Mouse (Mus musculus): Measurements from ENCODE around the gene Naaladl1. TPM values are rescaled to one million over a fixed set of nuclear protein-coding genes. Genes with fewer than 3 reads are reported as not detected.
"Not testable (repeated sequence)": the region's sequence is repeated elsewhere in the genome, so short reads cannot be mapped to it uniquely, and the experiment has no call there.

Gene Naaladl1
- polyA plus RNA-seq, 1 experiment from 2014 or later, result 0.47 TPM

DNA sequence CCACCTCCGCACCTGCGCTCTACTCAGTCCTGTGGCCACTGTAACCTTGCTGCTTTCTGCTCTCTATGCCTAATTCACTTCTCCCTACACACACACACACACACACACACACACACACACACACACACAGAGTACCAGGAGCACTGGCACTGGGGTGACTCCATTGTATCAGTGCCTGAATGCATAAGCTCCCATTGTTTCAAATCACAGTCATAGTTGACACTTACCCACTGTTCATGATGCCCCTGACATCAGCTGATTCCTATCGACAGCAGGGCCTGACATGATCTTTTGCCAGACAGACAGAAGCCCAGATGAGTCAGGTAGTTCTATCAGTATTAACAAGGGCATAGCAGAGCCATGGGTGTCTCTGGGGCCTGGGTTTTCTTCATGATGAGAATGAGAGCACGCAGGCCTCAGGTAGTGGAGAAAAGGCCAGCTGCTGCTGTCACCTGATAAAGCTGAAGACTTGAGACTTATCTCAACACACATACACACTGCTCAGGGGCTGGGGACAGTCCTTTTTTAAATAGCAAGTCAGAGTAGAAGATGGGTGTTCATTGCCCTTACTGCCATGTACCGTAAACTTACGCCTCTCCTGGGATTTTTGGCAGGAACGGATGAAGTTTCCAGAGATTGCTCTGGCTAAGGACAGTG lies 26.7 kb downstream of the Naaladl1 start:
- 82% methylated on average over 7 of the region's 7 CpGs for WGBS
- Histone ChIP-seq H3K27ac (replicated peaks; ENCODE audit: low read depth, low read length) (no peak overlapping the region), H3K9me3 (ENCODE audit: control insufficient read depth, low read length) (no peaks in the 10 kb centered on the region), H3K9ac (ENCODE audit: low read length) (no peak overlapping the region), H3K36me3 (ENCODE audit: control insufficient read depth, insufficient read depth, low read length) (peaks cover 4% of the 10 kb centered on the region; the same call in 1 of the 2 replicates), H3K4me1 (ENCODE audit: control insufficient read depth, insufficient read depth, low read length) (no peaks in the 10 kb centered on the region), H3K4me3 (ENCODE audit: low read depth, low read length) (no peak overlapping the region), H3K4me2 (ENCODE audit: low read depth, severe bottlenecking) (no peak overlapping the region), H3K27me3 (ENCODE audit: control insufficient read depth, insufficient read depth, low read length) (no peaks in the 10 kb centered on the region)
- ATAC-seq (ENCODE audit: insufficient number of reproducible peaks, low FRiP score, low TSS enrichment, low read depth) (no peak), DNase-seq (ENCODE audit: low spot score) (no peak)

- H3K27ac ChIP-seq (replicated peaks; ENCODE audit: low read depth, low read length); H3K9ac ChIP-seq (ENCODE audit: low read length); H3K4me3 ChIP-seq (ENCODE audit: low read depth, low read length); H3K36me3 ChIP-seq (ENCODE audit: control insufficient read depth, insufficient read depth, low read length); DNase-seq (ENCODE audit: low spot score); H3K4me2 ChIP-seq (ENCODE audit: low read depth, severe bottlenecking); H3K4me1 ChIP-seq (ENCODE audit: control insufficient read depth, insufficient read depth, low read length); H3K9me3 ChIP-seq (ENCODE audit: control insufficient read depth, low read length); ATAC-seq (ENCODE audit: insufficient number of reproducible peaks, low FRiP score, low TSS enrichment, low read depth); H3K27me3 ChIP-seq (ENCODE audit: control insufficient read depth, insufficient read depth, low read length): not testable (repeated sequence)
- 50% methylated on average over 1 of the region's 1 CpGs for WGBS
Observed at GRCm38 (mm10) chr19:6133197-6133596, 27.6 kb downstream of the Naaladl1 start.

GRCm38 (mm10) chr19:6136397-6136796 lies 30.8 kb downstream of the Naaladl1 start:
- no peak for DNase-seq (ENCODE audit: low spot score)
- no peak overlapping the region for H3K4me2 ChIP-seq (ENCODE audit: low read depth, severe bottlenecking)
- H3K36me3 ChIP-seq (ENCODE audit: control insufficient read depth, insufficient read depth, low read length), result peaks cover 4% of the 10 kb centered on the region; the same call in 1 of the 2 replicates
- no peak overlapping the region for H3K9ac ChIP-seq (ENCODE audit: low read length)
- H3K27ac ChIP-seq (replicated peaks; ENCODE audit: low read depth, low read length), result no peak overlapping the region
- H3K4me1 ChIP-seq (ENCODE audit: control insufficient read depth, insufficient read depth, low read length), result peaks cover 7% of the 10 kb centered on the region
- 90% methylated on average over 3 of the region's 3 CpGs for WGBS
- H3K27me3 ChIP-seq (ENCODE audit: control insufficient read depth, insufficient read depth, low read length), result no peaks in the 10 kb centered on the region
- no peak overlapping the region for H3K4me3 ChIP-seq (ENCODE audit: low read depth, low read length)
- H3K9me3 ChIP-seq (ENCODE audit: control insufficient read depth, low read length), result no peaks in the 10 kb centered on the region
- no peak for ATAC-seq (ENCODE audit: insufficient number of reproducible peaks, low FRiP score, low TSS enrichment, low read depth)

GRCm38 (mm10) chr19:6139701-6140100 lies 34.1 kb downstream of the Naaladl1 start:
- Histone ChIP-seq H3K4me3 (ENCODE audit: low read depth, low read length) (no peak overlapping the region), H3K36me3 (ENCODE audit: control insufficient read depth, insufficient read depth, low read length) (peaks cover 2% of the 10 kb centered on the region; the same call in 1 of the 2 replicates), H3K27me3 (ENCODE audit: control insufficient read depth, insufficient read depth, low read length) (no peaks in the 10 kb centered on the region), H3K27ac (replicated peaks; ENCODE audit: low read depth, low read length) (no peak overlapping the region), H3K4me1 (ENCODE audit: control insufficient read depth, insufficient read depth, low read length) (peaks cover 7% of the 10 kb centered on the region), H3K9ac (ENCODE audit: low read length) (no peak overlapping the region; the same call in 1 of the 2 replicates), H3K9me3 (ENCODE audit: control insufficient read depth, low read length) (no peaks in the 10 kb centered on the region), H3K4me2 (ENCODE audit: low read depth, severe bottlenecking) (peak overlapping the region; percentile 73; the same call in 1 of the 2 replicates)
- 89% methylated on average over 6 of the region's 6 CpGs for WGBS
- no peak for DNase-seq (ENCODE audit: low spot score)
- no peak for ATAC-seq (ENCODE audit: insufficient number of reproducible peaks, low FRiP score, low TSS enrichment, low read depth)

GRCm38 (mm10) chr19:6140374-6140677 lies 34.7 kb downstream of the Naaladl1 start:
- Histone ChIP-seq H3K4me2 (ENCODE audit: low read depth, severe bottlenecking) (peak overlapping the region; percentile 73), H3K27ac (replicated peaks; ENCODE audit: low read depth, low read length) (peak overlapping the region; percentile 93), H3K36me3 (ENCODE audit: control insufficient read depth, insufficient read depth, low read length) (0 out of 2 replicates have a peak, but pooled peaks cover 2% of the 10 kb centered on the region), H3K4me3 (ENCODE audit: low read depth, low read length) (peak overlapping the region; percentile 56), H3K9me3 (ENCODE audit: control insufficient read depth, low read length) (no peaks in the 10 kb centered on the region), H3K9ac (ENCODE audit: low read length) (peak overlapping the region; percentile 86), H3K27me3 (ENCODE audit: control insufficient read depth, insufficient read depth, low read length) (no peaks in the 10 kb centered on the region), H3K4me1 (ENCODE audit: control insufficient read depth, insufficient read depth, low read length) (peaks cover 7% of the 10 kb centered on the region)
- ATAC-seq (ENCODE audit: insufficient number of reproducible peaks, low FRiP score, low TSS enrichment, low read depth) (no peak), DNase-seq (ENCODE audit: low spot score) (no peak)
- WGBS, result 7% methylated on average over 16 of the region's 16 CpGs

- peak within 1 kb of the TSS; percentile 56 for H3K4me3 ChIP-seq (ENCODE audit: low read depth, low read length)
Observed at GRCm38 (mm10) chr19:6140678-6141393, 35.3 kb downstream of the Naaladl1 start, which contains the start of gene Batf2. Gene Batf2 (plus strand): TSS chr19:6140983.

DNA sequence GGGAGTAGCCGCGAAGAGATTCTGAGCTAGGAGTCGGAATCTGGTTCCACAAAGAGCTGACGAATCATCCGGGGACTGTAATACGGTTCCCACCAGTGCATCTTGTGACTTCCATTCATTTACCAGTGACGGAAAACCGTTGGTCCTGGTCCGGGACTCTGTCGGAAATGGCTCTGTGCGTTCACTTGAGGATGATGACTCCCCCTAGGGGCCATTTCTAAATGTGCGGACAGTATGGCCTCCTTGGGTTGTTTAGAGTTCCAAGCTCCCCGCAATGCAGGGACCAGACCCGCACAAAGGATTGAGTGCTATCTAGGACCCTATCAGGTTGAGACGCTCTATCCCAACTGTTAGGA lies 35.8 kb downstream of the Naaladl1 start, which contains the start of gene Arl2:
Gene Arl2 (minus strand): TSS at position 155 of the 356 bp plus-strand sequence.
- H3K4me3 ChIP-seq (ENCODE audit: low read depth, low read length), result peak within 1 kb of the TSS; percentile 56
- peak; percentile 87 for DNase-seq (ENCODE audit: low spot score)
- H3K9ac ChIP-seq (ENCODE audit: low read length), result peak within 1 kb of the TSS; percentile 86
- peak within 1 kb of the TSS; percentile 73 for H3K4me2 ChIP-seq (ENCODE audit: low read depth, severe bottlenecking)
- H3K36me3 ChIP-seq (ENCODE audit: control insufficient read depth, insufficient read depth, low read length), result 0 out of 2 replicates have a peak, but pooled peaks cover 2% of the 10 kb centered on the region
- no peaks in the 10 kb centered on the region for H3K9me3 ChIP-seq (ENCODE audit: control insufficient read depth, low read length)
- peaks cover 7% of the 10 kb centered on the region for H3K4me1 ChIP-seq (ENCODE audit: control insufficient read depth, insufficient read depth, low read length)
- ATAC-seq (ENCODE audit: insufficient number of reproducible peaks, low FRiP score, low TSS enrichment, low read depth), result peak; percentile 73
- no peaks in the 10 kb centered on the region for H3K27me3 ChIP-seq (ENCODE audit: control insufficient read depth, insufficient read depth, low read length)
- under 1% methylated on average over 15 of the region's 15 CpGs for WGBS
- H3K27ac ChIP-seq (replicated peaks; ENCODE audit: low read depth, low read length), result peak within 1 kb of the TSS; percentile 93

More at GRCm38 (mm10) chr19:6140678-6141393, 35.3 kb downstream of the Naaladl1 start, which contains the start of gene Batf2:
- Histone ChIP-seq H3K9me3 (ENCODE audit: control insufficient read depth, low read length) (no peaks in the 10 kb centered on the region), H3K27ac (replicated peaks; ENCODE audit: low read depth, low read length) (peak within 1 kb of the TSS; percentile 93), H3K9ac (ENCODE audit: low read length) (peak within 1 kb of the TSS; percentile 86), H3K4me2 (ENCODE audit: low read depth, severe bottlenecking) (peak within 1 kb of the TSS; percentile 73), H3K4me1 (ENCODE audit: control insufficient read depth, insufficient read depth, low read length) (peaks cover 7% of the 10 kb centered on the region), H3K36me3 (ENCODE audit: control insufficient read depth, insufficient read depth, low read length) (0 out of 2 replicates have a peak, but pooled peaks cover 2% of the 10 kb centered on the region), H3K27me3 (ENCODE audit: control insufficient read depth, insufficient read depth, low read length) (no peaks in the 10 kb centered on the region)
- WGBS, result under 1% methylated on average over 67 of the region's 68 CpGs
- DNase-seq (ENCODE audit: low spot score), result peak; percentile 97
- ATAC-seq (ENCODE audit: insufficient number of reproducible peaks, low FRiP score, low TSS enrichment, low read depth), result peak; percentile 92

- Histone ChIP-seq H3K4me2 (ENCODE audit: low read depth, severe bottlenecking) (no peak overlapping the region), H3K27ac (replicated peaks; ENCODE audit: low read depth, low read length) (no peak overlapping the region), H3K27me3 (ENCODE audit: control insufficient read depth, insufficient read depth, low read length) (no peaks in the 10 kb centered on the region), H3K36me3 (ENCODE audit: control insufficient read depth, insufficient read depth, low read length) (no peaks in the 10 kb centered on the region), H3K4me1 (ENCODE audit: control insufficient read depth, insufficient read depth, low read length) (peaks cover 6% of the 10 kb centered on the region), H3K9me3 (ENCODE audit: control insufficient read depth, low read length) (no peaks in the 10 kb centered on the region), H3K9ac (ENCODE audit: low read length) (no peak overlapping the region), H3K4me3 (ENCODE audit: low read depth, low read length) (no peak overlapping the region)
- WGBS, result 76% methylated on average over 5 of the region's 5 CpGs
- no peak for ATAC-seq (ENCODE audit: insufficient number of reproducible peaks, low FRiP score, low TSS enrichment, low read depth)
- no peak for DNase-seq (ENCODE audit: low spot score)
Observed at GRCm38 (mm10) chr19:6144842-6145241, 39.3 kb downstream of the Naaladl1 start.

Data from limb, embryonic 11.5 days (tissue).